Mouse (Mus musculus) ES-E14 (cell line): ENCODE results near the gene Znhit3.

ENCODE experiments used
- CHD2 ChIP-seq: IDR thresholded peaks from 2 replicates; pipeline ENCODE4 v1.6.1; 2014; ENCODE audit warnings: mild to moderate bottlenecking, low read depth, low read length, inconsistent platforms
- HCFC1 ChIP-seq: IDR thresholded peaks from 2 replicates; pipeline ENCODE4 v1.6.1; 2012; ENCODE audit warnings: low read length, inconsistent platforms, borderline replicate concordance; ENCODE audit not compliant: insufficient read depth
- MAFK ChIP-seq: IDR thresholded peaks from 2 replicates; pipeline ENCODE4 v1.6.1; 2014; ENCODE audit warnings: mild to moderate bottlenecking, low read depth, low read length, inconsistent platforms; ENCODE audit not compliant: insufficient read depth
- ZNF384 ChIP-seq: IDR thresholded peaks from 2 replicates; pipeline ENCODE4 v1.6.1; 2012; ENCODE audit warnings: low read depth, low read length, inconsistent platforms

DNA sequence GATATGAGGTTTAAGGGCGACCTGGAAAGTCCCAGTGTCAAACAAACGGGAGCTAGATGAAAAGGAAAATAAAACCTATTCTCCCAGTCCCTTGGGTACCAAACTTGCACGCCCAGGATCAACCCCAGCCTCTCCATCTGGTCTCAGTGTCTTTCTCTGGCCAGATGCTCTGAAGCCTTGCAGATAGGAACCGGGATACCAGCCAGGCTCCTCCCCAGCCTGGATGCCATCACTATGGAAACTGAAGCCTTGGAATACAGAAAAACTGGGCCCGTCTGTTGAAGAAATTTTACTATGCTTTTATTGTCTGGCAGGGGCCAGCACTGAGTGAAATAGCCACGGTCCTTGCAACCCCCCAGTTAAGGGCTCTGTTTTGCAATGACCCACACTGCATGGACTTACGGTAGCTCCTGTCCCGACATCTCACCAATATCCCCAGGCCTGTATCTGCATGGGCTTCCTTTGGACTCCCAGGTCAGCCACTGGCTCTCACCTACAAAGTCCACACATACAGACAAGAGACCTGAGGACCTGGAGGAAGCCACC lies 23.4 kb upstream of the Znhit3 start:
- TF ChIP-seq HCFC1 (no peak), CHD2 (no peak), ZNF384 (no peak), MAFK (no peak)
